Mouse (Mus musculus): ENCODE data around the gene Gm29797.

Gm29797 gene

GRCm38 (mm10) chr2:181656734-181657133 lies at the start of gene Gm29797:
Gm29797 (plus strand) TSS chr2:181657034.
- DNase-seq (ENCODE audit: low spot score): no peak

- no peak for DNase-seq (ENCODE audit: low spot score)
Observed at GRCm38 (mm10) chr2:181618761-181619495, 37.9 kb upstream of the Gm29797 start.

GRCm38 (mm10) chr2:181623401-181623800 lies 33.4 kb upstream of the Gm29797 start:
- no peak for DNase-seq (ENCODE audit: low spot score)

- no peak for DNase-seq (ENCODE audit: low spot score)
Observed at GRCm38 (mm10) chr2:181628471-181628870, 28.4 kb upstream of the Gm29797 start.

GRCm38 (mm10) chr2:181632624-181633023 lies 24.2 kb upstream of the Gm29797 start:
- DNase-seq (ENCODE audit: low spot score): no peak

- DNase-seq (ENCODE audit: low spot score): no peak
Observed at GRCm38 (mm10) chr2:181635865-181636264, 21.0 kb upstream of the Gm29797 start.

GRCm38 (mm10) chr2:181644361-181644760 lies 12.5 kb upstream of the Gm29797 start:
- DNase-seq (ENCODE audit: low spot score): no peak

GRCm38 (mm10) chr2:181645666-181646065 lies 11.2 kb upstream of the Gm29797 start:
- no peak for DNase-seq (ENCODE audit: low spot score)

GRCm38 (mm10) chr2:181646626-181647472 lies 10.0 kb upstream of the Gm29797 start:
- DNase-seq (ENCODE audit: low spot score): no peak

- no peak for DNase-seq (ENCODE audit: low spot score)
Observed at GRCm38 (mm10) chr2:181648926-181649325, 7.9 kb upstream of the Gm29797 start.

- DNase-seq (ENCODE audit: low spot score): no peak
Observed at GRCm38 (mm10) chr2:181653065-181653464, 3.8 kb upstream of the Gm29797 start.

GRCm38 (mm10) chr2:181653523-181653922 lies 3.3 kb upstream of the Gm29797 start:
- DNase-seq (ENCODE audit: low spot score): no peak

GRCm38 (mm10) chr2:181657441-181657840 lies 607 bp downstream of the Gm29797 start:
- DNase-seq (ENCODE audit: low spot score): no peak

GRCm38 (mm10) chr2:181658528-181658927 lies 1.7 kb downstream of the Gm29797 start:
- DNase-seq (ENCODE audit: low spot score): no peak

- DNase-seq (ENCODE audit: low spot score): no peak
Observed at GRCm38 (mm10) chr2:181658930-181659555, 2.2 kb downstream of the Gm29797 start.

GRCm38 (mm10) chr2:181659609-181660055 lies 2.8 kb downstream of the Gm29797 start:
- DNase-seq (ENCODE audit: low spot score): no peak

GRCm38 (mm10) chr2:181662620-181663297 lies 5.9 kb downstream of the Gm29797 start:
- no peak for DNase-seq (ENCODE audit: low spot score)

- no peak for DNase-seq (ENCODE audit: low spot score)
Observed at GRCm38 (mm10) chr2:181663298-181663630, 6.4 kb downstream of the Gm29797 start.

GRCm38 (mm10) chr2:181670285-181670912 lies 13.6 kb downstream of the Gm29797 start:
- DNase-seq (ENCODE audit: low spot score): no peak

- no peak for DNase-seq (ENCODE audit: low spot score)
Observed at GRCm38 (mm10) chr2:181670913-181671311, 14.1 kb downstream of the Gm29797 start.

- DNase-seq (ENCODE audit: low spot score): no peak
Observed at GRCm38 (mm10) chr2:181671326-181671725, 14.5 kb downstream of the Gm29797 start, which contains the start of gene Sox18. Sox18 (minus strand) TSS chr2:181671640.

- no peak for DNase-seq (ENCODE audit: low spot score)
Observed at GRCm38 (mm10) chr2:181671984-181672383, 15.2 kb downstream of the Gm29797 start.

Data from urinary bladder, postnatal 10 days (tissue).